Mouse (Mus musculus) heart, embryonic 12.5 days (tissue): Measurements from ENCODE around the gene Tbx6. TPM values are rescaled to one million over a fixed set of nuclear protein-coding genes. Genes with fewer than 3 reads are reported as not detected.

ENCODE experiments used
- ATAC-seq: fragments of 200-750 bp; cut with Nextera tagmentation; 2 replicates; pipeline ENCODE4 v1.8.0; 2017; ENCODE audit warnings: moderate TSS enrichment, moderate library complexity; ENCODE audit not compliant: insufficient number of reproducible peaks, low FRiP score
- H3K27ac ChIP-seq: fragments of 300-500 bp; sonication (generic); 2 replicates; pipeline ENCODE4 v1.5.1; 2016; ENCODE audit warnings: mild to moderate bottlenecking, moderate library complexity; ENCODE audit not compliant: poor library complexity, severe bottlenecking
- H3K27me3 ChIP-seq: fragments of 300-500 bp; sonication (generic); replicated peaks from 2 replicates; pipeline ENCODE4 v1.6.1; 2016; ENCODE audit warnings: mild to moderate bottlenecking, moderate library complexity
- H3K36me3 ChIP-seq: fragments of 300-500 bp; sonication (generic); 2 replicates; pipeline ENCODE4 v1.6.1; 2016; ENCODE audit warnings: mild to moderate bottlenecking, moderate library complexity
- H3K4me1 ChIP-seq: fragments of 300-500 bp; sonication (generic); replicated peaks from 2 replicates; pipeline ENCODE4 v1.6.1; 2016; ENCODE audit warnings: mild to moderate bottlenecking
- H3K4me2 ChIP-seq: fragments of 300-500 bp; sonication (generic); 2 replicates; pipeline ENCODE4 v1.6.1; 2016; ENCODE audit warnings: mild to moderate bottlenecking, moderate library complexity
- H3K4me3 ChIP-seq: fragments of 300-500 bp; sonication (generic); 2 replicates; pipeline ENCODE4 v1.5.1; 2016; ENCODE audit warnings: mild to moderate bottlenecking
- H3K9ac ChIP-seq: fragments of 300-500 bp; sonication (generic); 2 replicates; pipeline ENCODE4 v1.6.1; 2016; ENCODE audit warnings: mild to moderate bottlenecking, moderate library complexity
- H3K9me3 ChIP-seq: fragments of 300-500 bp; sonication (generic); replicated peaks from 2 replicates; pipeline ENCODE4 v1.6.1; 2016; ENCODE audit warnings: mild to moderate bottlenecking, moderate library complexity
- WGBS: fragments of 180-500 bp; shearing (Covaris S2); methylation state at CpG from one replicate; pipeline ENCODE4 v1.1.7; 2016; 5-methylcytosine and 5-hydroxymethylcytosine counted together
- polyA plus RNA-seq: library from polyadenylated mRNA; unstranded; fragments of >200 nt; fragmentation: Nextera tagmentation; extraction: Ambion mirVana; gene quantifications from 2 replicates; pipeline ENCODE4 v1.2.1, GENCODE M21; 2016

Tbx6 gene
- polyA plus RNA-seq, 1 experiment from 2014 or later, result 0.33 TPM

GRCm38 (mm10) chr7:126802134-126802889, 21.0 kb downstream of the Tbx6 start:
- Histone ChIP-seq H3K9ac (no peak overlapping the region), H3K36me3 (peaks cover 10% of the 10 kb centered on the region), H3K27me3 (no peaks in the 10 kb centered on the region), H3K4me3 (no peak overlapping the region), H3K27ac (no peak overlapping the region), H3K4me2 (no peak overlapping the region), H3K9me3 (no peaks in the 10 kb centered on the region), H3K4me1 (peaks cover 26% of the 10 kb centered on the region)
- 82% methylated on average over 11 of the region's 11 CpGs for WGBS
- no peak for ATAC-seq

DNA sequence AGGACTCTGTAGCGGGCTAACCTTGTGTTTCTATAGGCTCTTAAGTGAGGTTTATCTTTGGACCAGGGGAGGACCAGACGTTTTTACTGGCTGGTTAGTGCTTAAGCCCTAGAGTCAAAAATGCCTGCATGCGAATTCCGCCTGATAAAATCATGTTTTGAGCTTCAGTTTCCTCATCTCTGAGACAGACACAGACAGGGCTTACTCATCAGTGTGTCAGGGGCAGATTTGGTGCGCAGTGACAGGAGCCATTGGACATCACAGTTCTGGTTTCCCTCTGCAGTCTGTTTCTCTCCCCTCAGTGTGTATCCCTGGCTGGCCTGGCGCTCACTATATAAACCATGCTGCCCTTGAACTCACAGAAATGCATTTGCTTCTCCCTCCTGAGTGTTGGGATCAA, 21.9 kb downstream of the Tbx6 start:
- H3K36me3 ChIP-seq, result peaks cover 5% of the 10 kb centered on the region; the same call in 1 of the 2 replicates
- H3K4me3 ChIP-seq, result no peak overlapping the region
- H3K9ac ChIP-seq, result no peak overlapping the region
- H3K4me2 ChIP-seq, result no peak overlapping the region
- 83% methylated on average over 6 of the region's 6 CpGs for WGBS
- ATAC-seq, result no peak
- H3K9me3 ChIP-seq, result no peaks in the 10 kb centered on the region
- H3K27me3 ChIP-seq, result no peaks in the 10 kb centered on the region
- H3K27ac ChIP-seq, result no peak overlapping the region
- peaks cover 30% of the 10 kb centered on the region for H3K4me1 ChIP-seq

- H3K27ac ChIP-seq, result no peak overlapping the region
- H3K4me2 ChIP-seq, result no peak overlapping the region
- H3K27me3 ChIP-seq, result no peaks in the 10 kb centered on the region
- peaks cover 35% of the 10 kb centered on the region for H3K4me1 ChIP-seq
- no peaks in the 10 kb centered on the region for H3K9me3 ChIP-seq
- ATAC-seq, result no peak
- peaks cover 5% of the 10 kb centered on the region; the same call in 1 of the 2 replicates for H3K36me3 ChIP-seq
- H3K9ac ChIP-seq, result no peak overlapping the region
- H3K4me3 ChIP-seq, result no peak overlapping the region
Measured at GRCm38 (mm10) chr7:126803751-126804150, 22.5 kb downstream of the Tbx6 start.

- no peaks in the 10 kb centered on the region for H3K9me3 ChIP-seq
- no peak overlapping the region for H3K9ac ChIP-seq
- no peak; the same call in 1 of the 2 replicates for ATAC-seq
- no peak overlapping the region for H3K27ac ChIP-seq
- H3K36me3 ChIP-seq, result peaks cover 5% of the 10 kb centered on the region; the same call in 1 of the 2 replicates
- H3K4me1 ChIP-seq, result peaks cover 29% of the 10 kb centered on the region
- 67% methylated on average over 6 of the region's 6 CpGs for WGBS
- H3K4me2 ChIP-seq, result no peak overlapping the region
- H3K27me3 ChIP-seq, result no peaks in the 10 kb centered on the region
- no peak overlapping the region for H3K4me3 ChIP-seq
Measured at GRCm38 (mm10) chr7:126806956-126807355, 25.7 kb downstream of the Tbx6 start.

- Histone ChIP-seq H3K4me3 (no peak overlapping the region), H3K36me3 (peaks cover 5% of the 10 kb centered on the region; the same call in 1 of the 2 replicates), H3K9me3 (no peaks in the 10 kb centered on the region), H3K9ac (no peak overlapping the region; the same call in 1 of the 2 replicates), H3K4me1 (peaks cover 29% of the 10 kb centered on the region), H3K27ac (no peak overlapping the region), H3K27me3 (0 out of 2 replicates have a peak, but pooled peaks cover 3% of the 10 kb centered on the region), H3K4me2 (peak overlapping the region; percentile 82)
- ATAC-seq, result no peak
- 56% methylated on average over 4 of the region's 4 CpGs for WGBS
Measured at GRCm38 (mm10) chr7:126807405-126807804, 26.1 kb downstream of the Tbx6 start.

- H3K4me1 ChIP-seq, result peaks cover 29% of the 10 kb centered on the region
- peaks cover 5% of the 10 kb centered on the region; the same call in 1 of the 2 replicates for H3K36me3 ChIP-seq
- peak overlapping the region; percentile 58 for H3K4me3 ChIP-seq
- peak overlapping the region; percentile 84 for H3K9ac ChIP-seq
- WGBS, result under 1% methylated on average over 42 of the region's 43 CpGs
- ATAC-seq, result peak; percentile 91
- no peaks in the 10 kb centered on the region for H3K9me3 ChIP-seq
- H3K27ac ChIP-seq, result peak overlapping the region; percentile 83
- 0 out of 2 replicates have a peak, but pooled peaks cover 8% of the 10 kb centered on the region for H3K27me3 ChIP-seq
- H3K4me2 ChIP-seq, result peak overlapping the region; percentile 82
Measured at GRCm38 (mm10) chr7:126808703-126809455, 27.6 kb downstream of the Tbx6 start.

DNA sequence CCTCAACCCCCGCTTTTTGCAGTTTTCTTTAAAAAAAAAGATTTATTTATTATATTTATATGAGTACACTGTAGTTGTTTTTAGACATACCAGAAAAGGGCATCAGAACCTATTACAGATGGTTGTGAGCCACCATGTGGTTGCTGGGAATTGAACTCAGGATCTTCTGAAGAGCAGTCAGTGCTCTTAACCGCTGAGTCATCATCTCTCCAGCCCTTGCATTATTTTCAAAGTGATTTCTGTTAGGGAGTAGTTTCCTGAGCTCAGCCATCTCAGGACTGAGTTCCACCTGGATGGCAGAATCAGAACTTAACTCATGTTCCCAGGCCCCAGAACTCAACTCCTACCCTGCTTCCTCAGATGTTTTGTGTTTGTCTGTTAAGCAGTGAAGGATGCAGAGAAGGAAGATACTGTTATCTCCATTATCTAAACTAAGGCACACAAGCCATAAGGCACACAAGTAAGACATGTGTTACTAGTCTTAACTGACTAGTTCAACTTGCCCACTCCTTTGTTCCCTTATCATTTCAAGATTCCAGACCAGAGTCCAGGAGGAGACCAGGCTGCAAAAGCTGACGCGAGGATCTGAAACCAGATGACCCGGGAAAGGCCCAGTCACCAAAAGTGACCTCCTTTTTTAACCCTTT, 28.6 kb downstream of the Tbx6 start:
- peak overlapping the region; percentile 84; the same call in 1 of the 2 replicates for H3K9ac ChIP-seq
- peaks cover 29% of the 10 kb centered on the region for H3K4me1 ChIP-seq
- 38% methylated on average over 5 of the region's 5 CpGs for WGBS
- H3K9me3 ChIP-seq, result no peaks in the 10 kb centered on the region
- 0 out of 2 replicates have a peak, but pooled peaks cover 8% of the 10 kb centered on the region for H3K27me3 ChIP-seq
- H3K27ac ChIP-seq, result peak overlapping the region; percentile 83
- no peak overlapping the region for H3K4me3 ChIP-seq
- H3K36me3 ChIP-seq, result 0 out of 2 replicates have a peak, but pooled peaks cover 5% of the 10 kb centered on the region
- peak overlapping the region; percentile 82 for H3K4me2 ChIP-seq
- ATAC-seq, result no peak

- H3K36me3 ChIP-seq, result no peaks in the 10 kb centered on the region
- no peak overlapping the region for H3K4me2 ChIP-seq
- H3K9ac ChIP-seq, result no peak overlapping the region
- H3K4me3 ChIP-seq, result no peak overlapping the region
- WGBS, result 64% methylated on average over 8 of the region's 8 CpGs
- no peaks in the 10 kb centered on the region for H3K9me3 ChIP-seq
- H3K27ac ChIP-seq, result no peak overlapping the region
- H3K27me3 ChIP-seq, result 0 out of 2 replicates have a peak, but pooled peaks cover 8% of the 10 kb centered on the region
- H3K4me1 ChIP-seq, result no peaks in the 10 kb centered on the region
- no peak for ATAC-seq
Measured at GRCm38 (mm10) chr7:126815726-126816222, 34.5 kb downstream of the Tbx6 start.

DNA sequence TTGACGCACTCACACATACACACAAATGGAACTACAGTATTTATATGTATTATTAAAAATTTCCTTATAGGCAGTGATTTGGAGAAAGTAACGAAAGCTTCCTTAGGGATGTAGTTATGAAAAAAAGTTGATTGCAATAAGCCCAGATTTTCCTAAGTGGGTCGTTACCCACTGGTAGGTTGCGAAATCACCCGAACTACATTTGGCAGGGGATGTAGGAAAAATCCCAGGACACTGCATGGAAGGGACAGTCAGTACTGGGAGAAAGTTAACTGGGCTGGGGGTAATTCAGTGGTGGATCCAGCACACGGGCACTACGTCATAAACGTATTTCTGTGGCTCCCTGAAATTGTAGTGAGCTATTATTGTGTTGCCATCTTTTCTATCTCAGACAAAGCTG, 35.2 kb downstream of the Tbx6 start:
- 80% methylated on average over 8 of the region's 8 CpGs for WGBS
- Histone ChIP-seq H3K36me3 (no peaks in the 10 kb centered on the region), H3K9me3 (no peaks in the 10 kb centered on the region), H3K4me3 (no peak overlapping the region), H3K4me2 (no peak overlapping the region), H3K4me1 (no peaks in the 10 kb centered on the region), H3K9ac (no peak overlapping the region), H3K27ac (no peak overlapping the region), H3K27me3 (0 out of 2 replicates have a peak, but pooled peaks cover 8% of the 10 kb centered on the region)
- ATAC-seq, result no peak

- no peaks in the 10 kb centered on the region for H3K36me3 ChIP-seq
- H3K4me3 ChIP-seq, result no peak overlapping the region
- H3K27ac ChIP-seq, result no peak overlapping the region
- peaks cover 8% of the 10 kb centered on the region for H3K27me3 ChIP-seq
- H3K4me1 ChIP-seq, result 0 out of 2 replicates have a peak, but pooled peaks cover 6% of the 10 kb centered on the region
- 77% methylated on average over 7 of the region's 7 CpGs for WGBS
- ATAC-seq, result no peak
- no peak overlapping the region for H3K9ac ChIP-seq
- H3K4me2 ChIP-seq, result no peak overlapping the region
- H3K9me3 ChIP-seq, result no peaks in the 10 kb centered on the region
Measured at GRCm38 (mm10) chr7:126817595-126817994, 36.3 kb downstream of the Tbx6 start.
